Mouse (Mus musculus) midbrain, embryonic 14.5 days (tissue): Measurements from ENCODE around the gene Arl2bp. TPM values are rescaled to one million over a fixed set of nuclear protein-coding genes. Genes with fewer than 3 reads are reported as not detected.

ENCODE experiments used
- ATAC-seq: fragments of 200-750 bp; cut with Nextera tagmentation; 2 replicates; pipeline ENCODE4 v1.8.0; 2017; ENCODE audit warnings: moderate number of reproducible peaks, moderate library complexity; ENCODE audit not compliant: low FRiP score, low TSS enrichment
- DNase-seq: peaks from one replicate; pipeline ENCODE4 v3.0.0-alpha.2; 2015
- H3K27ac ChIP-seq: fragments of 300-500 bp; sonication (generic); replicated peaks from 2 replicates; pipeline ENCODE4 v1.5.1; 2014; ENCODE audit warnings: mild to moderate bottlenecking, low read depth, low read length, moderate library complexity
- H3K27me3 ChIP-seq: fragments of 300-500 bp; sonication (generic); 2 replicates; pipeline ENCODE4 v1.6.1; 2014; ENCODE audit warnings: low read length, control low read depth, mixed read lengths; ENCODE audit not compliant: control insufficient read depth, insufficient read depth
- H3K36me3 ChIP-seq: fragments of 300-500 bp; sonication (generic); 2 replicates; pipeline ENCODE4 v1.6.1; 2014; ENCODE audit warnings: low read length, control low read depth; ENCODE audit not compliant: control insufficient read depth, insufficient read depth
- H3K4me1 ChIP-seq: fragments of 300-500 bp; sonication (generic); 2 replicates; pipeline ENCODE4 v1.6.1; 2014; ENCODE audit warnings: mild to moderate bottlenecking, antibody characterized with exemption, low read length, control low read depth; ENCODE audit not compliant: control insufficient read depth, insufficient read depth
- H3K4me2 ChIP-seq: fragments of 300-500 bp; sonication (generic); 2 replicates; pipeline ENCODE4 v1.6.1; 2014; ENCODE audit warnings: mild to moderate bottlenecking, low read length, moderate library complexity
- H3K4me3 ChIP-seq: fragments of 300-500 bp; sonication (generic); replicated peaks from 2 replicates; pipeline ENCODE4 v1.5.1; 2014; ENCODE audit warnings: low read depth, low read length
- H3K9ac ChIP-seq: fragments of 300-500 bp; sonication (generic); replicated peaks from 2 replicates; pipeline ENCODE4 v1.6.1; 2014; ENCODE audit warnings: mild to moderate bottlenecking, low read length, moderate library complexity
- H3K9me3 ChIP-seq: fragments of 300-500 bp; sonication (generic); 2 replicates; pipeline ENCODE4 v1.6.1; 2016; ENCODE audit warnings: low read length, control low read depth, mixed read lengths; ENCODE audit not compliant: control insufficient read depth
- WGBS: fragments of 180-500 bp; shearing (Covaris S2); extraction: QIAGEN DNeasy Blood & Tissue Kit; methylation state at CpG from one replicate; pipeline ENCODE4 v1.1.7; 2014; 5-methylcytosine and 5-hydroxymethylcytosine counted together
- polyA plus RNA-seq: library from polyadenylated mRNA; unstranded; fragments of >200 nt; fragmentation: Nextera tagmentation; extraction: Ambion mirVana; gene quantifications from 2 replicates; pipeline ENCODE4 v1.2.1, GENCODE M21; 2014

The Arl2bp gene
- polyA plus RNA-seq, 1 experiment from 2014 or later, result 99.4 TPM

- H3K4me1 ChIP-seq, result no peaks in the 10 kb centered on the region
- no peak overlapping the region for H3K4me2 ChIP-seq
- 94% methylated on average over 3 of the region's 3 CpGs for WGBS
- H3K27ac ChIP-seq, result no peak overlapping the region
- H3K9me3 ChIP-seq, result no peaks in the 10 kb centered on the region
- DNase-seq, result no peak
- H3K27me3 ChIP-seq, result no peaks in the 10 kb centered on the region
- ATAC-seq, result no peak
- H3K36me3 ChIP-seq, result peaks cover 77% of the 10 kb centered on the region
- no peak overlapping the region for H3K4me3 ChIP-seq
- no peak overlapping the region for H3K9ac ChIP-seq
Observed at GRCm38 (mm10) chr8:94652951-94653350, 13.4 kb upstream of the Arl2bp start.

DNA sequence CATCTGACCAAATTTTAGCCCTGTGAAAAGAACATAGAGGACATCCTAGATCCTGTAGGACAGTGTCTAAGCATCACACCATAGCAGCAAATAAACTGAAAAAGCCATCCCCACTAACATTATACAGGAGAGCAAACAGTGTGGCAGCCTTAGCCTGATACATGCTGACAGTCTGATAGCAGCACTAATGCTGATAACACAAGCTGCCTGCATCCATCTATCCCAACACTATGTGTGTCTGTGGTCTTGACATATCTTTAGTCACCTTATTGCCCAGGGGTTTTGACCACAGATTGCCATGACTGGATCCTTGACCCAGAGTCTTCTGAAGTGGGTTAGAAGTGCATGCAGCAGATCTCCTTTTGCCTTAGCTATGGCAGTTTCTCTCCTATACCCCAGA is 11.4 kb upstream of the Arl2bp start:
- Histone ChIP-seq H3K4me1 (no peaks in the 10 kb centered on the region), H3K9ac (no peak overlapping the region), H3K27me3 (no peaks in the 10 kb centered on the region), H3K4me2 (no peak overlapping the region), H3K27ac (no peak overlapping the region), H3K4me3 (no peak overlapping the region), H3K9me3 (no peaks in the 10 kb centered on the region), H3K36me3 (peaks cover 76% of the 10 kb centered on the region)
- no peak for DNase-seq
- ATAC-seq, result no peak

DNA sequence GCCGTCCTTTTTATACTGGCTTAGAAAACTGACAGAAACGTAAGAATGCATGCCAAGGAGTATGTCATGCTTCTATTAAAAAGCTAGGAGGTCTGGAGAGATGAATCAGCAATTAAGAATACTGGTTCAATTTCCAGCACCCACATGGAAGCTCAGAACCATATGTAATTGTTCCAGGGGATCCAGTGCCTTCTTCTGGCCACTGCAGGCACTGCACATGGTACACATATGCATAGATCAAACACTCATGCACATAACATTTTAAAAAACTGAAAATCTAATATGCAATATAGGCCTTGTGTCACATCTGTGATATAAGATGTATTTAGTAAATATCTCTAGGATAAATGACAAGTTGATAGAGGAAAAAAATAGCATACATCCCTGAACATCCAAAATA is 8.4 kb upstream of the Arl2bp start:
- H3K4me3 ChIP-seq, result no peak overlapping the region
- no peak overlapping the region for H3K27ac ChIP-seq
- H3K4me2 ChIP-seq, result no peak overlapping the region
- WGBS, result 88% methylated on average over 2 of the region's 2 CpGs
- ATAC-seq (no peak), DNase-seq (no peak)
- H3K4me1 ChIP-seq, result no peaks in the 10 kb centered on the region
- H3K9me3 ChIP-seq, result no peaks in the 10 kb centered on the region
- H3K27me3 ChIP-seq, result no peaks in the 10 kb centered on the region
- no peak overlapping the region for H3K9ac ChIP-seq
- peaks cover 56% of the 10 kb centered on the region for H3K36me3 ChIP-seq

GRCm38 (mm10) chr8:94660418-94660817 is 6.0 kb upstream of the Arl2bp start:
- WGBS, result 91% methylated on average over 4 of the region's 4 CpGs
- no peak overlapping the region for H3K4me3 ChIP-seq
- no peaks in the 10 kb centered on the region for H3K27me3 ChIP-seq
- ATAC-seq (no peak), DNase-seq (no peak)
- H3K27ac ChIP-seq, result no peak overlapping the region
- no peak overlapping the region for H3K4me2 ChIP-seq
- no peaks in the 10 kb centered on the region for H3K9me3 ChIP-seq
- H3K36me3 ChIP-seq, result peaks cover 37% of the 10 kb centered on the region
- H3K4me1 ChIP-seq, result no peaks in the 10 kb centered on the region
- H3K9ac ChIP-seq, result no peak overlapping the region

DNA sequence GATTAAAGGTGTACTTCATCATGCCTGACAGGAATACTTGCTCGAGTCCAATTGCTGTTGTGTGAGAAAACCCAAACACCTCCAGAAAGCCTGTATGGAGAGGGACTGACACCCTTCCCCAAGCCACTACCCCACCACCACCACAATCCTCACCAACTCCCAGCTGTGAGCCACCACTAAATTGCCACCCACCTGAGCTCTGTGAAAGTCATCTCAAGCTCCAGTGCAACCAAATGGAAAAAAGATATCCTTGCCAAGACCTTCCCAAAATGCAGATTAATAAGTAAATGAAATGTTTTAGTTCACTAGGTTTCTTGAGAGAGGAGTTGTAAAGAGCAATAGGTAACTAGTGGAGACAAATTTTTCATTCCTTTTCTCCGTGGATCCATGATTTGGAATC is 1.7 kb upstream of the Arl2bp start:
- DNase-seq, result no peak

DNA sequence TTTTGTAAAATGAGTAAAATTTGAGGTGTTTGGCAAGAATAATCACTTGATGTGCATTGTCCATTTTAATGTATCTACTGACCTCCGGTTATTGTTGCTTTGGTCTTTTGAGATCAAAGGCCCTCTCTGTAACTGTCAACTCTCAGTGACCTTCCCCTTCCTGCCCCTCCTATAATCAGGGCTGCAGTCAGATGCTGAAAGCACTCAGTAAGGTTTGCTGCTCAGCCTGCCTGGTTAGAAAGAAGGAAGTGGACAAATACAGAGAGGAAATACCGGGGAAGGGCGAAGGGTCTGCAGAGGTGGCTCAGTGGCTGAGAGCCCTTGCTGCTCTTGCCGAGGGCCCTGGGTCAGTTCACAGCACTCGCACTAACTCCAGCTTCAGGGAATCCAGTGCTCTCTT is 8.0 kb downstream of the Arl2bp start:
- H3K36me3 ChIP-seq, result peaks cover 57% of the 10 kb centered on the region

More for the DNA sequence above, 1.7 kb upstream of the Arl2bp start:
- WGBS, result 85% methylated on average over 2 of the region's 2 CpGs
- Histone ChIP-seq H3K27ac (no peak overlapping the region), H3K36me3 (peaks cover 21% of the 10 kb centered on the region), H3K4me3 (no peak overlapping the region), H3K4me2 (no peak overlapping the region), H3K9me3 (no peaks in the 10 kb centered on the region), H3K4me1 (peaks cover 14% of the 10 kb centered on the region), H3K27me3 (no peaks in the 10 kb centered on the region), H3K9ac (no peak overlapping the region)
- ATAC-seq, result no peak

DNA sequence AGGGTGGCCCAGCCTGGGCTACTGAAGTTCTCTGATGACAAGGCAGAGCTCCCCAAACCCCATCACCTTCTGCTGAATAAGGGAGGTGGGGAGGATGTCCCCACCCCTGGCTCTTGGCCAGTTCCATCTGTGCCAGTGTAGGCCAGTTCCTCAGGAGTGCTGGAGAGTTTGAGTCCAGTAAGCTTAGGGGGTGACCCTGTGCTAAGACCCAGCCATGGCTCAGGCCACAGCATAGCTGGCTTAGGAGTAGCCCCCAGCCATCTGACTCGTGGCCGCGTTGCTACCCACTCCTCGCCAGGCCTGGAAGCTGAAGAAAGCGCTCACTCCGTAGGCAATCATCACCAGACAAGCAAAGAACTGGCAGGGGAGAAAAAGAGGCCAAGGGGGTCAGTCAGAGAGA is 9.5 kb downstream of the Arl2bp start:
- H3K9ac ChIP-seq, result no peak overlapping the region
- H3K4me3 ChIP-seq, result no peak overlapping the region
- ATAC-seq (peak; percentile 40; the same call in 1 of the 2 replicates), DNase-seq (no peak)
- 84% methylated on average over 6 of the region's 6 CpGs for WGBS
- H3K4me1 ChIP-seq, result no peaks in the 10 kb centered on the region
- peaks cover 46% of the 10 kb centered on the region for H3K36me3 ChIP-seq
- H3K9me3 ChIP-seq, result no peaks in the 10 kb centered on the region
- no peak overlapping the region for H3K4me2 ChIP-seq
- no peaks in the 10 kb centered on the region for H3K27me3 ChIP-seq
- no peak overlapping the region for H3K27ac ChIP-seq

More for the DNA sequence above, 8.0 kb downstream of the Arl2bp start:
- no peak overlapping the region for H3K4me2 ChIP-seq
- no peaks in the 10 kb centered on the region for H3K4me1 ChIP-seq
- no peaks in the 10 kb centered on the region for H3K27me3 ChIP-seq
- ATAC-seq, result no peak
- H3K9ac ChIP-seq, result no peak overlapping the region
- DNase-seq, result no peak
- H3K27ac ChIP-seq, result no peak overlapping the region
- no peak overlapping the region for H3K4me3 ChIP-seq
- H3K9me3 ChIP-seq, result no peaks in the 10 kb centered on the region
- 94% methylated on average over 5 of the region's 5 CpGs for WGBS

- H3K27me3 ChIP-seq, result no peaks in the 10 kb centered on the region
- H3K4me3 ChIP-seq, result no peak overlapping the region
- H3K27ac ChIP-seq, result 0 out of 2 replicates have a peak overlapping the region, but pooled peaks have one; percentile 17
- no peaks in the 10 kb centered on the region for H3K9me3 ChIP-seq
- H3K4me1 ChIP-seq, result no peaks in the 10 kb centered on the region
- ATAC-seq, result no peak
- H3K9ac ChIP-seq, result no peak overlapping the region
- peak; percentile 30 for DNase-seq
- H3K4me2 ChIP-seq, result no peak overlapping the region
- 61% methylated on average over 9 of the region's 9 CpGs for WGBS
- H3K36me3 ChIP-seq, result peaks cover 19% of the 10 kb centered on the region
Observed at GRCm38 (mm10) chr8:94678582-94678981, 12.2 kb downstream of the Arl2bp start.

DNA sequence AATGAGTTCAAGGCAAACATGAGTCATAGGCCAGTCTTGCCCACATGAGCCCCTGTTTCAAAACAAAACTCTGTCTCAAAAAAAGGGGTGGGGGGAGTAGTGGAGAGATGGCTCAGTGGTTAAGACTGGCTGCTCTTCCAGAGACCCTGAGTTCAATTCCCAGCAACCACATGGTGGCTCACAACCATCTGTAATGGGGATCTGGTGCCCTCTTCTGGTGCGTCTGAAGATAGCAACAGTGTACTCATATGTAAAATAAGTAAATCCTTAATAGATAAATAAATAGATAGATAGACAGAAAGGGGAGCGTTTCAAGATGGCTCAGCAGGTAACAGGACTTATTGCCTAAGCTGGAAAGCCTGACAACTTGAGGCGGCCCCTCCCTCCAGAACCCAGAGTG is 14.0 kb downstream of the Arl2bp start:
- Histone ChIP-seq H3K4me1 (no peaks in the 10 kb centered on the region), H3K36me3 (0 out of 2 replicates have a peak, but pooled peaks cover 3% of the 10 kb centered on the region), H3K27ac (no peak overlapping the region), H3K27me3 (no peaks in the 10 kb centered on the region), H3K9me3 (no peaks in the 10 kb centered on the region), H3K4me3 (no peak overlapping the region), H3K4me2 (no peak overlapping the region), H3K9ac (no peak overlapping the region)
- ATAC-seq, result no peak
- 82% methylated on average over 3 of the region's 3 CpGs for WGBS
- no peak for DNase-seq
